Mouse (Mus musculus) heart, postnatal 10 days (tissue): ENCODE data around the gene Trdmt1. TPM values are rescaled to one million over a fixed set of nuclear protein-coding genes. Genes with fewer than 3 reads are reported as not detected.

Experiments
- DNase-seq, 2 experiments: peaks; one replicate each; pipeline ENCODE4 v3.0.0; 2021
- intact Hi-C: fragments of 180-260 bp; cut with DNase I; formaldehyde crosslinking; loops from one replicate; pipeline ENCODE4 v1.15.1; 2025
- total RNA-seq, 2 experiments: library from RNA; stranded (reverse); gene quantifications; 2 replicates each; pipeline ENCODE4 v1.2.3; 2021

Gene Trdmt1
- total RNA-seq, 2 experiments from 2014 or later = 9.4 to 11.1 TPM

DNA sequence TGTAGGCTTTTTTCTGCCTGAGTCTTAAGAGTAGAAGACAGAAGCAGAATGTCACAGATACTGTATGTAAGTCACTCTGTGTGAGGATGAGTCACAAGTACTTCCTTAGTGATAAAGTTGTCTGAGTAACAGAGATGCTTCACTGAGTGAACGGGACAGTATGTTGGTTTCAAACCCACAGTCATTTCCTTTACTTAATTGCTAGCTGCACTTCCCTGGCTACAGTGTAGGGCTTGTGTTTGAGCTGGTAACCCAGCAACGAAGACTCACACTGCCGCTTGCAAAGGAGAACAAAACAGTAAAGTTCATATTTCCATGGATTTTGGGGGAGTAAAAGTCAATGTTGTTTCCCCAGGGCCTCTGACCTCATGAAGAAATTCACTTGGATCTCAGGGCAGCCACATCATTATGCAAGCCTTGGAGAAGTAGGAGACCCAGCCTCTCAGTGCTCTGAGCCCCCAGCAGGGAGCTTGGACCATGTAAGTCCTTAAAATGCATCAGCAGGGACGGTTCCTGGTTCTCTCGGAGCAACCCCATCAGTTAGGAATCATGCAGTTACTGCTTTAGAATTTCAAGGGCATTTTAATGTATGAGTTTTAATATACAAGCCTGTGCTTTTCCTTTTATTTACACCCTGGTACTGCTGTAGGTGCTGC is 14.3 kb upstream of the Trdmt1 start:
- DNase-seq = peak; percentile 59 to 64
- intact Hi-C loops = no loop called here

- intact Hi-C loops = no loop called here
- peak in 1 of 2 experiments; percentile 22 for DNase-seq
Observed at GRCm38 (mm10) chr2:13557145-13558030, 12.9 kb upstream of the Trdmt1 start.

- no peak for DNase-seq
- intact Hi-C loops = no loop called here
Observed at GRCm38 (mm10) chr2:13556239-13556638, 11.8 kb upstream of the Trdmt1 start.

- DNase-seq = no peak
- intact Hi-C loops = no loop called here
Observed at GRCm38 (mm10) chr2:13553966-13554365, 9.5 kb upstream of the Trdmt1 start.

DNA sequence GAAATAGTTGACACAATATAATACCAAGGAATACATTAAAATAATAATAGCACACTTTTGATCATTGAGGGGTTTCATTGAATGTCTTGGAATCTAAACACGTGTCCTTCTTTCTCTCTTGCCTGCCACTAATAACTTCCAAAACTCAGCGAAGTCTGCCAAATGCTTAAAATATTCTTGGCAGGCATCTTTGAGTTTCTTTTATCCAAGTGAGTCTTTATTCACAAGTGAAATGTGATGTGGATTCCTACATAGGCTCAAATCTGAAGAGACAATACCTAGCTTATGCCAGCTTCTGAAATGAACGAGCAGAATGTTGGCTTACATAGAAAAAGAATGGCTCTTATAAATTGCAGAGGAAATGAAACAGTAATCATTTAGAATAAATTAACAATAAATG is 4.3 kb upstream of the Trdmt1 start:
- intact Hi-C loops = no loop called here
- DNase-seq = no peak

DNA sequence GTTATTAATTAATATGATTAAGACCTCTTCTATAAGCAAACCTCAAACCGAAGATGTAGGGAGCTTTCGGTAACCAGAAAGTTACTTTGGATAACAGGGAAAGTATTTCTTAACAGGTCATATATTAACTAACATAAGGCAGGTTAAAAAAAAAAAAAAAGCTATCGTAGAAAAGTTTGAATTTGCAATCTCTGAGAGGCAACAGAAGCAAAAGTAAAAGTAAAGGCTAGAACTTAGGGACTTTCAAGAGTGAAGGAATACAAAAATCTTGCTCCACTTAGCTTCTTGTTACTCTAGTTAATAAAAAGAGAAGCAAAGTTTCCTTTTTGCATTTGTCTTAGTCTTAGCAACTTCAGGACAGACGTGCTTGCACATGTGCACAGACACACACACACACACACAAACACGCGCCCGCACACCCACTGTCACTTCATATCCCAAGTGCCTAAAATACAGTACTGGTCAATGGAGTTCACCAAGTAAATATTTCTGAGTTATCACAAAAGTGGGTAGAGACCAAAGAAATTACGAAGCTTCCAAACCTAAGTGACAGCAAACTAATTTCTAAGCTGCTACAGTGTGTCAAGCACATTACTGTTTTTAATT is 846 bp downstream of the Trdmt1 start:
- no peak for DNase-seq
- intact Hi-C loops = loop anchor here (1.0 kb wide), 1 partner anchor 31 kb away; no protein-coding TSS in a partner anchor

- intact Hi-C loops = no loop called here
Observed at GRCm38 (mm10) chr2:13539860-13540259, 4.6 kb downstream of the Trdmt1 start.

DNA sequence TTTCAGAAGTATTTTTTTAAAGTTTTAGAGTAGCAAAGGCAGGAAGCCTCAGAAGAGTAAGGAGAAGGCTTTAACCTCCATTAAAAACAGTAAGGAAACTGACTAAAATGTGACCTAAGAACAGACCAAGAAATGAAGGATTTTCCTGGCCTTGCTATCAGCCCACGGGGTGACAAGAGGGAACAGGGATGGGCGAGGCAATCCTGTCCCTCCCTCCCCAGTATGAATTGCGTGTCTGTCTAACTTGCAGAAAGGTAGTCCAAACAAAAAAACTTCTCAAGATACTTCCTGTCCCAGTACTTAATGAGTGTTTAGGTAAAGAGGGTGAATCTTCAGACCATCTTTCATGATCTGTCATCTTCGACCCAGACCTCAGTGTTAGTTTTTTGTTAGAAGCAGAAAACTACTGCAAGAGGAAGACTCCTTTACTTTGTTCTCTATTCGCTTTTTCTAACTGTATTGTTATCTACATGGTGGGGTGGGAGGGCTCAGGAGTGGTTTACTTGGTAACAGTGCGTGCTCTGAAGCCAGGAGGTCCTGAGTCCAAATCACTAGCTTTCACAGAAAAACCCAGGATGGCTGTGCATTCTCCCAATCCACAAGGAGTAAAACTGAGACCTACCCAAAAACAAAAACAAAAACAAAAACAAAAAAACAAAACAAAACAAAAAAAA is 5.6 kb downstream of the Trdmt1 start:
- intact Hi-C loops = no loop called here
- no peak for DNase-seq

More at GRCm38 (mm10) chr2:13539860-13540259, 4.6 kb downstream of the Trdmt1 start:
- no peak for DNase-seq

GRCm38 (mm10) chr2:13538258-13538657 is 6.2 kb downstream of the Trdmt1 start:
- no peak for DNase-seq
- intact Hi-C loops = no loop called here

DNA sequence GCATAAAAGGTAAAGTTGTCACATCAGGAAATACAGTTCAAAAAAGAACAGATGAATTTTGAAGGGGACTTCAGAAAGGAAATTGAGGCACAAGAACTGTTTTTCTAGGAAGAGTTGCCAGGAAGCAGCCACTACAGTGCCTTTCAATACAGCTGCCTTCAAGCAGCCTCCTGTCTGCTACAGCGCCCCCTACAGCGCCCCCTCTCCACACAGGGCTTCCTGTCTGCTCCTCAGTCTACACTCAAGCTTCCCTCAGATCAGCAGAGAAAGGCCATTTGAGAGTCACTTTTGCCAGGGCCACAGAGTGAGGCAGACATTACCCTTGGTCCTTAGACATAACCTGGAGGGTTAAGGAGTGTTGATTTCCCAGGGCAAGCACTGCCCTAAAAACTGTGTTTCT is 6.7 kb downstream of the Trdmt1 start:
- DNase-seq = no peak
- intact Hi-C loops = no loop called here

- DNase-seq = no peak
- intact Hi-C loops = no loop called here
Observed at GRCm38 (mm10) chr2:13536747-13537146, 7.7 kb downstream of the Trdmt1 start.

- intact Hi-C loops = no loop called here
- DNase-seq = no peak
Observed at GRCm38 (mm10) chr2:13530639-13531038, 13.8 kb downstream of the Trdmt1 start.

DNA sequence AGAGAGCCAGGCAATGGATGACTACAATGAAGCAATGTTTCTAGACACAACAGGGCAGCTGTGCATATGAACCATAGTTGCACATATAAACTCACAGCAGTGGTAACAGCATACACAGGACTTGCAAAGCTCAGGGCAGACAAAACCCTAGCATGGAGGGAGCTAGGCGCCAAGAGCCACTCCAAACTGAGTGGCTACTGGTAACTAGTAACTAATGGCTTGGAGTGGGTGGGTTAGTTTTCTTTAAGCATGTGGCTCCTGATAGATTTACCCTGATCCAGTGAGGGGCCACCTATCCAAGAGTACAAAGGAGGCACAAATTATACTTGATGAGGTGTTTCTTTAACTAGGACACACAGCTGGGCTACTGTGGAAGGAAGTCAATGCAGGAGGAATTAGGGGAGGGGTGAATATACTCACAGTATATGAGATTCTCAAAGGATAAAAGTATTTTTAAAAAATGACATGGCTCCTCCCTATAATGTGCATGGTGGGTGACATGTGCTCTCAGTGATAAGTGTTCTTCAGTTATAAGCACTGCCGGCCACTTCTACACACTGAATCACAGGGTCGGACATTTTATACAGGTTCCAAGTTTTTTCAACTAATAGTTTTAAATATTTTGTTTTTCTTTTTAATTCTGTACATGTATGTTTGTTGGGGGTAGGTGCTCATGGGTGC is 15.1 kb downstream of the Trdmt1 start:
- DNase-seq = no peak
- intact Hi-C loops = loop anchor here (5.0 kb wide), 1 partner anchor 112 kb away; no protein-coding TSS in a partner anchor

GRCm38 (mm10) chr2:13527531-13527930 is 16.9 kb downstream of the Trdmt1 start:
- intact Hi-C loops = loop anchor here (5.0 kb wide), 1 partner anchor 110 kb away; no protein-coding TSS in a partner anchor
- DNase-seq = peak; percentile 29 to 37

- intact Hi-C loops = loop anchor here (5.0 kb wide), 1 partner anchor 110 kb away; no protein-coding TSS in a partner anchor
Observed at GRCm38 (mm10) chr2:13527125-13527524, 17.3 kb downstream of the Trdmt1 start.

GRCm38 (mm10) chr2:13526205-13526604 is 18.3 kb downstream of the Trdmt1 start:
- DNase-seq = no peak
- intact Hi-C loops = loop anchor here (5.0 kb wide), 1 partner anchor 109 kb away; no protein-coding TSS in a partner anchor

More at GRCm38 (mm10) chr2:13527125-13527524, 17.3 kb downstream of the Trdmt1 start:
- no peak for DNase-seq

DNA sequence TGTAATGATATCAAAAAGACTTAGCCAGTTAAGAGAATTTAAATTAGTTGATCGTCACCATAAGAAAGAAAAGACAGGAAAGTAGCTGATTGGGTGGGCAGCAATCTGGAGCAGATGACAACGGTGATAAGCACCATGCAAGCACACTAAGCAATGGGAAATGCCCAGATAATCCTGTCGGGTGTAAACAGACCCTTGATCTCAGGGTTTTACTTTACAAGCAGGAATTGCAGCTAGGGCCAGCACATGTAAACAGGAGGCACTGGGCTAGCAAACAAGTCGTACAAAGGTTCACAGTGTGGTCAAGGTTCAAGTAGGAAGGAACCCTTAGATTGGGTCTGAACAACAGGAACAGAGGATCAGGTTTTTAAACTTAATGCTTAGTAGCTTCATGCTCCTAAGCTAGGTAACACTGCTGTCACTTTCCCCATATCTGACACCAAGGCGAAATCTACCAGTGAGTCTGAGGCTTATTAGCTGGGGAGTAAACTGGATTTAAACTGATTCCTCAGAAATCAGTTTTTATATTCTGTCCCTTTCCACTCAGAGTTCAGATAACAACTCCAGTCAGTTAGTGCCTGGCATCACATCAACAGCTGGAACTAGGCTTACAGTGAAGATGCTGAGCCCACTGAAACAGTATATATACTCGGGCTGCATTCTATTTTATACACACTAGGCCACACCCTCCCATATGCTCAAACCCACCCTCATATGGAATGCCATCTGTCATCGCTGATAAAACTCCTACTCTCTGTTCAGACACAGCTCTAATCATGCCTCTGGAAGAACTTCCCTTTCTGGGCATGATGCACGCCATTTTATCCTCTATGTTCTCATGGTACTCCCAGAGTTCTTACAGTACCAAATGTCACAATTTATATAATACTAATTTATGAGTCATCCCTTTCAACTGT is 20.7 kb downstream of the Trdmt1 start:
- no peak for DNase-seq
- intact Hi-C loops = no loop called here

DNA sequence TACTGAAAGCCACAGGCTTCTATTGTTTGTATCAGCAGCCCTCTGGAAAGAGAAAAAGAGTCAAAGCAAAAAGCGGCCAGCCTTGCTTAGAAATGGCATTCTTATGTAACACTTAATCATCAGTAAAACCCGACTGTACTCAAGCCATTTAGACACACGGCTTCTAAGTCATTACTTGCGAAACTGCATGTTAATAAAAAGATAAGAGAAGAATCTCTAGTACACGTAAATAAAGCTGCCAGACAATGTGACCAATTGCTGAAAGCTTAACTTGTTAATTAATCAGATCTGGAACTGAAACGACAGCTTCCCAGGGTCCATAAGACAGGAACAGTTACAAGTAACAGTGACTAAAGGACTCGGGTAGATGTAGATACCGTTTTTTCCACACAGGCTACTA is 22.4 kb downstream of the Trdmt1 start:
- no peak for DNase-seq
- intact Hi-C loops = no loop called here

GRCm38 (mm10) chr2:13514949-13515348 is 29.5 kb downstream of the Trdmt1 start:
- DNase-seq = no peak
- intact Hi-C loops = no loop called here
